Mouse (Mus musculus) frontal cortex, adult (tissue): ENCODE measurements at regions not wholly inside any gene's neighbourhood (a gene's known extent, or its start where the extent isn't known, plus 50 kb on each side); places are given as distances from the start of the nearest gene placed in this dataset.

Experiments
- ATAC-seq: cut with Nextera tagmentation; 2 replicates; pipeline ENCODE4 v1.9.2; 2017; ENCODE audit warnings: mild to moderate bottlenecking, moderate library complexity, mixed read lengths; ENCODE audit not compliant: low TSS enrichment

DNA sequence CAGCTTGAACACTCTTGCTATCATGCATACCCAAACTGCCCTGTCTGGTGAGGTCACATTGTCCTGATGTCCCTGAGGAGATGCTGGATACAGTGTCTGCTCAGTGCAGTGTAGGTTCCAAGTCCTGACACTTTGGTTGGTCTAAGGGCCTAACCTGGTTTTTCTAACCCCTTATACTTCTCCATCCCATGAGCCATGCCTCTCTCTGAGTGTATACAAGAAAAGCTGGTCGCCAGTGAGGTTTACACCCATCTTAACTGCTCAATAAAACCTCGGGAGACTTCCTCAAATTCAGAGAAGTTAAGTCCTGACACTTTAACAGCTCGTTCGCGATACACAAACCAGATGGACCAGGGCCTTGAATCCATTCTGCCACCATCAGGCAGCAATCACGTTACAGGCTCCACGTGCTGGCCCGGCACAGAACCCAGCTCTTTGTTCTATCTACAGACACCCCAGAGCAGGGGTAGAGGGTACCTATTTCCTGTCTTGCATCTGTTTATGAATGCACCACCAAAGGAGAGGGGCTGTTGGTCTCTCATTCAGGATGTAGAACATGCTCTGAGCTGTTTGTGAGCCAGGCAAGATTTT, 320.0 kb upstream of the Tbx3 start:
- no peak for ATAC-seq

DNA sequence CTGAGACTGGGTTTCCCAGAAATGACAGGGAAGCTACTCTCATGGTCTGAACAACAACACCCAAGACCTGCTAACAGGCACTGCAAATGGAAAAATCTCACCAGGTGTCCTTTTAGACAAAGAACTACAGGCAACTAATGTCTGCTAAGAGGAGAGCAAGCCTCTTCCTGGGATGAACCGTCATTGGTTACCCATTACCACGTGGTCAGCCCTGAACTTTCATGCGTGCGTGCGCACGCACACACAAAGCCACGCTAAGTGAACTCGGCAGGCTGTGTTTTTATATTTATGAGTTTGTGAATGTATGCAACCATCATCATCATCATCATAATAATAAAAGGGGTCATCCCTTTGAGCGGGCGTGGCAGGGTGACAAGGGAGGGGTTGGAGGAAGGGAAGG, 315.0 kb upstream of the Tbx3 start:
- ATAC-seq = no peak

DNA sequence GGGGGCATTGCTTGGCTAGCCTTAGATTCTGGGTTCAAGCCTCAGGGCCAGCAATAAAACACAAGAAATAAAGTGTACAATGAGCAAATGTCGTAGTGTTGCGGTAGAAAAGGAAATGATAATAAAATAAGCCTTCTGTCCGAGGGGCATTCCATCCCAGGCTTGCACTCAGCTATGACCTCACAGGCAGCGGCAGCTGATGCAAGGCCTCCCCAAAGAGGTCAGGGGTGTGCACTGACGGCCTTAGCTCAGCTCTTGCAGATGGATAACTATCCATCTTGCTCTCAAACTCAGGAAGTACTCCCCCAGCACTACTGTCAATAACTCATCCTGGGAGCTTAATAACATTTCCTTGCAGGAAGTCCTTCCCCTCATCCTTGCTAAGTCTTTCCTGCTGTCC, 314.4 kb upstream of the Tbx3 start:
- no peak for ATAC-seq

DNA sequence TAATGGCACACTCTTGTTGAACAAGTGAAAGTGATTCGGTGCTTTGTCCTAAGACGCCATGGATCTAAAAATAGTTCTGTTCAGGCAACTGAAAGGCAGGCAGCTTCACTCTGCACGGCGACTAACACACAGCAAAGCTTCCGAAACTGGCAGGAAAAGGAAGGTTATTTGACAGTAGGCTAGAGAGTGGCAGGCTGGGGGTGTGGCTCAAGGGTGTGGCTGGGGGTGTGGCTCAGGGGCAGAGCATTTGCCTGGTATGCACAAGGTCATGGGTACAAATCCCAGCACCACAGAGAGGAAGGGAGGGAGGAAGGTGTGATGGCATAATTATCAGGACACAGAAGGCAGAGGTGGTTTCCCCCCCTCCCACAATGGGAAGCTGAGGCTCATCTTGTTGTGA, 310.8 kb upstream of the Tbx3 start:
- no peak for ATAC-seq

DNA sequence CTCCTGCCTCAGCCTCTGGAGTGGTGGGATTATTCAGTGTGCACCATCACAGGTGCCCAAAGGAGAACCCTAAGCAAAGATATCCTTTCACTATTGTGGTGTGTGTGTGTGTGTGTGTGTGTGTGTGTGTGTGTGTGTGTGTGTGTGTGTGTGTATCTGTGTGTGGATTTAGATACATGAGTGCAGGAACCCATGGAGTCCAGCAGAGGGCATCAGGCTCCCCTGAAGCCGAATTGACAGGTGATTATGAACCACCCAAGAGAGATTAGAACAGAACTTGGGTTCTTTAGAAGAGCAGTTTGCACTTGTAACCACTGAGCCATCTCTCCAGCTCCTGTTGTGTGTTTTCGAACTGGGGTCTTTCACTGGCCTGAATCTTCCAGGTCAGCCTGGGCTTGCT, 310.1 kb upstream of the Tbx3 start:
- ATAC-seq = no peak

DNA sequence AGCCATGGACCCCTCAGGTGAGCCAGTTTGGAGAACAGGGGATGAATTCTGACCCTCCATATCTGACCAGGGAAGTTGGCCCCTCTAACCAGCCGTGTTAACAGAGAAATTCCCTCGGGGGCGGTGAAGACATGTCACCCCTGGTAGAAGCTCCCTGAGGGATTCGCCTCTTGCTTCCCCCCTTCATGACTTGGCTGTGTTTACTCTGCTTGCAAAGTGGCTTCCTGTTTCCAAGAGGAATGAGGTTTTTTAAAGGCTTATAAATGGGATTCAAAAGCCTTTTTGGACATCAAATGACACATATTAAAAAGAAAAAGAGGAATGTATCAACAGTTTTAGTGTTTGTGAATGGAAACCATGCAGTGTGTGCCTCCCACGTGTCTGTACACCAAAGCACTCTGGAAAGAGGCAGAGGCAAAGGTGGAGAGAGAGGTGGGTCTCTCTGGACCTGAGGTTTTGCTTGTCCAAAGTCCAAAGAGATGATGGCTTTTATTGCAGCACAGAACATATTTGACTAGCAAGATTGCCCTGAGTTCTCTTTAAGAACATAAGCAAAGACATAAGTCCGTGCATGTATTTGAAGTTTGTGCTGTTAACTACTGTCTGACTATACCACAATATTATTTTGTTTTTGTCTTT, 308.9 kb upstream of the Tbx3 start:
- ATAC-seq = no peak

DNA sequence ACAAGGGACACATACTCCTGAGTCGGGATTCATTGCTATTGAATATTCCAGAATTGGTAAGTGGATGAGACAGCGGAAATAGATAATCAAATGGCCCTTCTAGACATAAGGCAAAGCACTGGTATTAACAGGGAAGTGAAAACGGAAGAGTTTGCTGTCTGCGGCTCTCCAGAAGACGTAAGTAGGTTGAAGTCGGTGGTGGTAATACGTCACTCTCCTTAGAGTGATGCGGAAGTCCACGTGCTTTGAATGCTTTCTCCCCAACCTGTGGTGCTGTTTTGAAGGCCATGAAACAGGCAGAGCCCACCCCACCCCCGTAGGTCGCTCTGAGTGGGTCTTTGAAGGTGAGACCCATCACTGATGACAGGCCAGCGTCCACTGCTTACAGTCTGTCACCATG, 308.0 kb upstream of the Tbx3 start:
- no peak for ATAC-seq

DNA sequence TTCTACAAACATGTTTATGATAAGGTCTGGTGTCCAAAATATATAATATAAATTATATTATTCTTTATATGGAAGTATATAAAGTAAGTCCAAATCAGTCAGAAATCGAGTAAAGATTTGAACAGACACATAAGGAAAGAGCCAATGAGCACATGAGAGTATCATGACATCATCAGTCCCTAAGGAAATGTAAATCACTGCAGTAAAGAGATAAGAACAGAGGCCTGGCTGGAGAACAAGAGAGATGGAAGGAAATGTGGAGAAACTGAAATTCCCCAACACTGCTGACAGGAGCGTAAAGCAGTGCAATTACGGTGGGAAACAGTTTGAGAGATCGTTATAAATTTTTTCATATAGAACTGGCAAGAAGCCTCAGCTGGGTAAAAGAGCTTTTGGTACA, 306.2 kb upstream of the Tbx3 start:
- 0 out of 2 replicates have a peak, but pooled peaks have one; percentile 67 for ATAC-seq

DNA sequence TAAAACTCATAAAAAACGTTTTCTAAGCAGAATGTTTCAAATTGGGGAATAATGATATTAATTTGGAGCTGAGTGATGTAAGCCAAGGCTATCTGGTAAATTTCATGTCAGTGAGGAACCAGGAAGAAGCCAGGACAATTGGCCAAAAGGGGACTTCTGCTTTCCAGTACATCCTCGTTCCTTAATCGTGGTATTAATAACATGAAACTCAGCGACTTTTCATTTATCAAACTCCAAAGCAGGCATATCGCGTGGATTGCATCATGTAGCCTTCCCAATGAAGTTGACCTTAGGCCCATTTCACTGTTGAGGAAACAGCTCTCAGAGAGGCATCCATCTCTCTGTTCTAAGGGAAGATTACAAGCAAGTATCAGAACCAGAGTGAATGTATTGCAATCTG, 305.3 kb upstream of the Tbx3 start:
- ATAC-seq = no peak

DNA sequence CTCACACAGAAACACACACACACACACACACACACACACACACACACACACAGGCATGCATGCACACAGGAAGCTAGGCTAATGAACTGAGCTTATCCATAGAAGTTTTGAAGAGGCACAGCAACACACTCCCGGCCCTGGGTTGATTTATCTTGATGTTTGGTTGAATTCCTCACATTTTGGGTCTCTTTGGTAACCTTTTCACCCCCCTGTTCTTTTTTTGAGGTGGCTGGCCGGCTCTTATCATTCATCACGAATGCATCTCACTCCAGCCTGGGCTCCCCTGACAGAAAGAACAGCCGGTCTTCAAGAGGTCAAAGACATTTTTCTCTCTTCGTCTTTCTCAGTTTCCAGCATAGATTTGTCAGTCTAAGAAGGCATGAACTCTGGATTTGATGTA, 304.2 kb upstream of the Tbx3 start:
- ATAC-seq = no peak

DNA sequence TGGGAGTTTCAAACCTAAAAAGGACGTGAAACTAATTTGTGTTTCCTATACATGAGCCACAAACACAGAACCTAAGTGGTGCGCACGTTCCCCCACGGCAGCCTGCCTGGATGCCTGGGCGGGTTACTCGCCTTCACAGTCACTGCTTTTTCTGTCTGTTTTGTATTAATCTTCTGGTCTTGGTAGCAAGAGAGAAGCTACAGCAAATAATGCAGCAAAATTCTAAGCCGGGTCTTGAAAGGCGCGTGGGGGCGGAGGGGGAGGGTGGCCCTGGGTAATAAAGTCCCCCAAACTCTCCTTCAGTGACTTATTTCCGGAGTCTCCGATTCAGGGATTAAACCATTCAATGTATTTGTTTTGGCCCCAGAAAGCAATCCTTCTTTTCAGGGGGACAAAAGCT, 300.0 kb upstream of the Tbx3 start:
- no peak for ATAC-seq

DNA sequence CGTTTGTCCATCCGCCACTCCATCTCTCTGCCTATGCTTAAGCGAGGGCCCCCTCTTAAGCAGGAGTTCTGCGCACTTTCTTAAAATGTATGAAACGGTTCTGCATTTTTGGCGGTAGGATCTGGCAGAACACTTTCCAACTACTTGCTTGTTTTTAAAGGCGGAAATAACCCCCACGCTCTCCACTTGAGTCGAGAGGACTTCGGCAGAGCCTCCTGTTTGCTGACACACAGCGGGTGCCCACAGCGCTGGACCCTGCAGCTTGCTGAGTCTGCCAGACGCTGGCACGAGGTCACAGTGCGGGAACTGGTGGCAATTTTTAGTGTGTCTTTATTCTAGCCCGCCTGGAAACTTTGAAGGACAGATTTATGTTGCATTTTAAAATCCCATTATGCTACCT, 299.5 kb upstream of the Tbx3 start:
- ATAC-seq = no peak

DNA sequence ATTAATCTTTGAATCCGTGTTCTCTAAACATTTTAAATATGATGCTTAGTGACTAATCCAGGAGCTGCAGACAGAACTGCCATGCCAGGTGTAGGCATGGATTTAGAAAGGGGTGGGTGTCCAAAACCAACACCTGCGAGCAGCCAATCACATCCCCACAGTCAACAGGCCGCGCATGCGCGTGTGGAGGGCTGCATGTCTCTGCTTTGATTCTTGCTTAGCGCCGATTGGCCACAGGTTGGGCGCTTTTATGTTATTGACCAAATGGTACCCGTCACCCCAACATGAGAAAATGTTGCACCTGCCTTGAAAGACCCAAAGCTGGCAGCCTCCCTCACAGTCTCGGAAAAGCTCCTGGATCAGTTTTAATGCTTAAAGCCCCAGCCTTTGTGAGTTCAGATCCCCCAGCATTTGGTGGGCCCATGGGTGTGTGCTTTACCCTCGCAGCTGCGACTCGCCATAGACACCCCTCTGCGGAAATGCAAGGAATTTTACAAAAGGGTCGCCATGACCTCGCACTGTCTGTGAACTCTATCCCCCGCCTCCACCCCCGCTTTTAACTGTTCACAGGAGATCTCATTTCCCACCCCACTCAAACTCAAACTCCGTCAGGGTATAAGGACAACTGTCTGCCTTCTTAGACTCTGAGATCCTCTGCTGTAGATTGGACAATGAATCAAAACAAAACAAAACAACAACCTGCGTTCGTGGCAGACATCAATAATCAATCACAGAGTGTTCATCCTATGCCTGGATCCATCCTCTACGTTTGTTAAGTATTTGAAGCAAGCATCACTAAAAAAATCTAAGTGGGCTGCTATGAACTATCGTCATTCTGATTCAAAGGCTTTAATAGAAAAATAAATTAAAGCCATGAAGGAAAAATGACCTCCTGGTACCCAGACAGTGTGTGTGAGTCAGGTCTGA, 296.4 kb upstream of the Tbx3 start:
- no peak for ATAC-seq

DNA sequence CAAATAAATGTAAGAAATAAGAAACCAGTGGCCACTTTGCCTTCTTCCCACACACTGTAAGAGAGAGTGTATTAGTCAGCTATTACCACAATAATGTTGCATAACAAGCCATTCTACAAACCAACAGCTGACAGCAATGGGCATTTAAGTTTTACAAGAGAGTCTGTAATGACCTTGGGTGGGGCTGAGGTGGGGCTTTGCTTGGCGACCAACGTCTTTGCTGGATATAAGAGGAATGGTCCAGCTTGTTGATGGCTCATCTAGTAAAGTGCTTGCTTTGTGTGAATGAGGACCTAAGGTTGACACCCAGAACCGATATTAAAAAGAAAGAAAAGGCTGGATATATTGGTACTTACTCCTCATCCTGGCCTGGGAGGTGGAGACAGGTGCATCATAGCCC, 295.6 kb upstream of the Tbx3 start:
- no peak for ATAC-seq

DNA sequence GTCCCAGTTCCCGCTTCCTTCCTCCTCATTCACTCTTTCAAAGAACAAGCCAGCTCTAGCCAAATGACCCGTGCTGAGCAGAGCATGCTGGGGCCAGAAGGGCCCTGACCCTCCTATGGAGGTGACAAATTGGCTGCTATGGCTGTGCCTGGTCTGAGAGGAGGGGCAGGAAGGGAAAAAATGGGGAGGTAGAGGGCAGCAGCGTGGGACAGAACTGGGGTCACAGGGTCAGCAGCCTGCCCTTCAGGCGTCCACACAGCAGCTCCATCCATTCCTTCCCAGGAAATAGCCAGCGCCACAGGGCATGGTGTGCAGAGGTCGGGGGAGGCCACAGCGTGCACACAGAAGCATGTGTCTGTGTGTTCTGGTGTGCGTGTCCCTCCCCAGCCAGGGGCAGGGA, 292.2 kb upstream of the Tbx3 start:
- ATAC-seq = no peak

DNA sequence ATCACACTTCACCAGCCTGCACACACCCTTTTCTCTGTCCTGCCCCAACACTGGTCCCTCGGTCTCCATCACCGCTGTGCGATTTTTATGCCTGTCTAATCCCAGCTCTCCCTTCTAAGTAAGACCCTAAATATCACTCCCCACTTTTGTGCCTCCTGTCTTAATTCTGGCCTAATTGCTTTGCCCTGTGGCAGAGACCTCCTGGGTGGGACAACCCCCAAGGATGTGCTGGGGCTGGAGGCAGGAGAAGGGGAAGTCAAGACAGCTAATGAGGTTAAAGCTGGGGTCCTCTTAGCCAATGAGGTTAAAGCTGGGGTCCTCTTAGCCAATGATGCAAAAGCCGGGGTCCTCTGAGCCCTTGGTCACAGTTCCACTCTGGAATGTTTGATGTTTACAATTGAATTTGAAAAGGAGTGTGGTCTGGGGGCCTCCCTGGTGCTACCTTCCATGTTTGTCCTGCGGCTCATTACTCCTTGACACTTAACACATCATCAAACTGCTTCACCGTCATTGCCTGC, 290.5 kb upstream of the Tbx3 start:
- no peak for ATAC-seq

DNA sequence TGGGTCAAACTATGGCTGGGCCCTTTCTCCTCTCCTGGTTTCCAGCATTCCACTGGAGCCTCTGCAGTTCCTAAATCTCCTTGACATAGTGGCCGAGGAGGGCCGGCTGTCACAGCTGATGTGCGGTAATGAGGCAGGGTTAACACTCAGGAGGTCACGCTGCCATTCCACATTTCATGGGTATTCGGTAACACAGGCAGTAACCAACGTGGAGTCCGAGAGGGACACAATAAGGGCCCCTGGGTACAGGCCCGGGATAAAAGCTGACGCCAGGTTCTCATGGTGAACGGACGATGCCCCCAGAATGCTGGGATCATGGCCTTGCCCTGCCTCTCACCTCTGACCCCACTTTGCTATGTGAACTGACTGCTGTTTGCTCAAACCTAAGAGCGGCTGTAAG, 289.0 kb upstream of the Tbx3 start:
- ATAC-seq = no peak

DNA sequence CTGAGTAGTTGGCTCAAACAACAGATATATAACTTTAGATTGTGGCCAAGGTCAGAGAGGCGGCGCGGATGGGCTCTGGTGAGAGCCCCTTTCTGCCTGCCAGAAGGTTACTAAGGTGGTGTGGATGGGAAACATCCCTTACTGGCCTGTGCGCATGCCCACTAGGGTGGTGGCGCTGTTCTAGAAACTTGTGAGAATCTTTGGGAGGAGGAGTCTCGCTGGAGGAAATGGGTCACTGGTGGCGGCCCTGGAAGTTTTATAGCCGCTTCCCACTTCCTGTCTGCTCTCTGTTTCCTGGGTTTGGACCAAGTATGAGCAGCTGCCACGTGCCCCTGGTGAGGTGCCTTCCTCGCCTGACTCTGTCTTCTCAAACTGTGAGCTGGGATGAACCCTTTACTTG, 285.0 kb upstream of the Tbx3 start:
- ATAC-seq = no peak

DNA sequence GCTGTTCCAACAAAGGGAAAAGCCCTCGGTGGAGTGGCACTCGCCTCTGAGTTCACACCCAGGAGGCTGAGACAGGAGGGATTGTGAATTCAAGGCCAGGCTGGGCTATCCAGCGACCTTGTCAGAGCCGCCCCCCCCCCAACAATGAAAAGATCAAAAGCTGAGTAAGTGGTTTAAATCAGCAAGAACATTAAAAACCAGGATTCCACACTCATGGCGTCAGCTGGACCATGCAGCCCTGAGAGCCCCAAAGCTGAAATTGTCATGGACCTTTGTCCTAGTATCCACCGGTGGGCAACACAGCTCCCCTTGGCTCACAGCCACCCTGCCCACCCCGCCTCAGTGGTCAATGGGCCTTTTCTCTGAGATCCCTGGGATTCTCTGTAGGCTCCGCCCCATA, 283.6 kb upstream of the Tbx3 start:
- ATAC-seq = no peak

DNA sequence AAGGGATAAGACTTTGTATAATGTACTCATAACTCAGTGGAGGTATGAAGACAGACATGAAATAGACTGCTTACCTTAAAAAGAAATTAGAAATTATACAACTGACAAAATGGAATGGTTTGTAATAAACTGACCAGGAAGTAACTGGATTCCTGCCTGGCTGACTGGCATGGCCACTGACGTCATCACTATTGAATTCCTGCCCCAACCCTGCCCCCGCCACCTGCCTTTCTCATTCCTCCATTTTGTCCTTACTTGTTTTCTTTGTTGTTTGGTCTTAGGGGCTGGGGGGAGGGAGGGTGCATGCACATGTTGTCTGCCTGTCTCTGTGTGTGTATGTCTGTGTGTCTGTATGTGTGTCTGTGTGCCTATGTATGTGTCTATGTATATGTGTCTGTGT, 283.2 kb upstream of the Tbx3 start:
- ATAC-seq = no peak

DNA sequence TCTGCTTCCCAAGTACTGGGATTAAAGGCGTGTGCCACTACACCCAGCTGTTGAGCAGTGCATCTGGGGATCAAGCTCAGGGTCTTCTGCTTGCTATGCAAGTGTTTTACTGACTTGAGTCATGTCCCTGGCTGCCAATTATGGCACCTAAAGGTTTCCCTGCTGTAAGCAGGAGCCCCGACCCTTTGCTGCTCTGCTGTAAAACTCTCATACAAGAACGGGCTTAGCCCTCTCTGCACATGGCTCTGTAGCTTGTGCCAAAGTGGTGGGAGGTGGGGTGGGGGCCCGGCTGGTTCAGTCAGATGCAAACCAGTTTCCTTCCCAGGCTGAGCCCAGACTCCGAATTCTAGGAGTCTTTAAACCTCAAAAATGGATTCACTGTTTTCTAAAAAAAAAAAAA, 281.6 kb upstream of the Tbx3 start:
- ATAC-seq = no peak

DNA sequence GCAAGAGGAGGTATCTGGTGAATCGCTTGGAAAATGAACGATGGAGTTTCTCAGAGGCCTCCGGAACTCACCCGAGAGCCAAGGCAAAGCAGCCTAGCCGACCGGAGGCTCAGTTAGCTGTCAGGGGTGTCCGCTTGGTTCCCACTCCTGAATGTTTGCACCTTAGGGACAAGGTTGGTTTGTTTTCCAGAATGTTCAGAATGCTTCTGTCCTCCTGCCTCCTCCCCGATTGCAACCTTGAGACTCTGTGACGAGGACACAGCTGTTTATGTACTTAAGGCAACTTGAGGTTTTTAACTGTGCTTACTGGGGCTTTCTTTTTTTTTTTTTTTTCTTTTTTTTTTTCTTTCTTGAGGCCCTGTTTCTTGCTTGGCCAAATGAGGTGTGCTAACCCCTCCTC, 281.1 kb upstream of the Tbx3 start:
- ATAC-seq = 0 out of 2 replicates have a peak, but pooled peaks have one; percentile 44

DNA sequence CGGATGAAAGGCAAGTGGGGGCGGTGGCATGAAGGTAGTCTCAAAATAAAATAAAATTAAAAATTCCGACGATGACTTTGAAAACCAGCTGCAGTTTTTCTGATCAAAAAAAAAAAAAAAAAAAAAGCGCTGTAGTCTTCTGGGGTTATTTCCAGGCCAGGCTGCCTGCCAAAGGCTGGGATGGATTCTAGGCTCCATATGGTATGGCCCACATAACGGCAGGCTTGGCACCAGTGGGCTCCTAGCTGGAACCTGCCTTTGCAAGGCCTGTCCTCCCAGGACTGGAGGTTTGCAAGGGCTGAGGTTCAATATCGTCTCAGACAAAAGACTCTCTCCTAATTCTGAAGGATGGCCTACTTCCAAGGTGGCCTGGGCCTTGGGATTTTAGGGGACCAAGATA, 280.6 kb upstream of the Tbx3 start:
- peak; percentile 85 for ATAC-seq
